Mouse (Mus musculus): ENCODE results near the gene Dctd. TPM values are rescaled to one million over a fixed set of nuclear protein-coding genes. Genes with fewer than 3 reads are reported as not detected.
A peak's percentile ranks its signal among the peaks of the same experiment; 100 is the strongest.

Gene Dctd
- polyA plus RNA-seq, 1 experiment from 2014 or later: 27.2 TPM

- peak overlapping the region; percentile 75 for H3K4me3 ChIP-seq
- H3K27me3 ChIP-seq (replicated peaks): no peaks in the 10 kb centered on the region
- H3K9ac ChIP-seq: peak overlapping the region; percentile 84
- peak overlapping the region; percentile 87 for H3K4me2 ChIP-seq
- H3K4me1 ChIP-seq: peaks cover 10% of the 10 kb centered on the region
- H3K36me3 ChIP-seq: peaks cover 26% of the 10 kb centered on the region
- H3K27ac ChIP-seq (replicated peaks): peak overlapping the region; percentile 48
- H3K9me3 ChIP-seq: 0 out of 2 replicates have a peak, but pooled peaks cover 4% of the 10 kb centered on the region
- WGBS: under 1% methylated on average over 58 of the region's 61 CpGs
- peak; percentile 70; the same call in 1 of the 2 replicates for ATAC-seq (ENCODE audit: extremely low read depth, insufficient number of reproducible peaks, low FRiP score, low TSS enrichment)
These were observed 11.2 kb downstream of the Dctd start for GRCm38 (mm10) chr8:48109856-48110780.

GRCm38 (mm10) chr8:48114591-48114990 is 15.7 kb downstream of the Dctd start:
- Histone ChIP-seq H3K36me3 (peaks cover 71% of the 10 kb centered on the region), H3K4me1 (peaks cover 4% of the 10 kb centered on the region), H3K9ac (no peak overlapping the region), H3K27me3 (replicated peaks) (no peaks in the 10 kb centered on the region), H3K9me3 (peaks cover 18% of the 10 kb centered on the region; the same call in 1 of the 2 replicates), H3K27ac (replicated peaks) (no peak overlapping the region), H3K4me2 (no peak overlapping the region), H3K4me3 (no peak overlapping the region)
- no peak for ATAC-seq (ENCODE audit: extremely low read depth, insufficient number of reproducible peaks, low FRiP score, low TSS enrichment)
- whole genome bisulfite sequencing: 55% methylated on average over 6 of the region's 6 CpGs

- no peak overlapping the region for H3K27ac ChIP-seq (replicated peaks)
- no peak overlapping the region for H3K4me3 ChIP-seq
- WGBS: 90% methylated on average over 1 of the region's 1 CpGs
- H3K27me3 ChIP-seq (replicated peaks): no peaks in the 10 kb centered on the region
- no peak for ATAC-seq (ENCODE audit: extremely low read depth, insufficient number of reproducible peaks, low FRiP score, low TSS enrichment)
- no peak overlapping the region for H3K4me2 ChIP-seq
- H3K9ac ChIP-seq: no peak overlapping the region
- H3K4me1 ChIP-seq: peaks cover 15% of the 10 kb centered on the region
- peaks cover 16% of the 10 kb centered on the region; the same call in 1 of the 2 replicates for H3K9me3 ChIP-seq
- H3K36me3 ChIP-seq: peaks cover 49% of the 10 kb centered on the region
These were observed 24.1 kb downstream of the Dctd start for GRCm38 (mm10) chr8:48122991-48123390.

GRCm38 (mm10) chr8:48124857-48125256 is 26.0 kb downstream of the Dctd start:
- Histone ChIP-seq H3K4me1 (peaks cover 15% of the 10 kb centered on the region), H3K27me3 (replicated peaks) (no peaks in the 10 kb centered on the region), H3K9me3 (no peaks in the 10 kb centered on the region), H3K4me2 (no peak overlapping the region), H3K9ac (no peak overlapping the region), H3K27ac (replicated peaks) (no peak overlapping the region), H3K36me3 (peaks cover 49% of the 10 kb centered on the region), H3K4me3 (no peak overlapping the region)
- ATAC-seq (ENCODE audit: extremely low read depth, insufficient number of reproducible peaks, low FRiP score, low TSS enrichment): no peak
- 91% methylated on average over 8 of the region's 8 CpGs for WGBS

GRCm38 (mm10) chr8:48126954-48127353 is 28.1 kb downstream of the Dctd start:
- ATAC-seq (ENCODE audit: extremely low read depth, insufficient number of reproducible peaks, low FRiP score, low TSS enrichment): no peak
- Histone ChIP-seq H3K36me3 (peaks cover 56% of the 10 kb centered on the region), H3K4me2 (no peak overlapping the region), H3K27me3 (replicated peaks) (no peaks in the 10 kb centered on the region), H3K4me3 (no peak overlapping the region), H3K27ac (replicated peaks) (no peak overlapping the region), H3K4me1 (peaks cover 15% of the 10 kb centered on the region), H3K9ac (no peak overlapping the region), H3K9me3 (no peaks in the 10 kb centered on the region)
- 76% methylated on average over 13 of the region's 13 CpGs for WGBS

- no peak overlapping the region for H3K9ac ChIP-seq
- no peak overlapping the region for H3K27ac ChIP-seq (replicated peaks)
- no peak overlapping the region for H3K4me2 ChIP-seq
- WGBS: 83% methylated on average over 8 of the region's 8 CpGs
- no peaks in the 10 kb centered on the region for H3K9me3 ChIP-seq
- no peak overlapping the region for H3K4me3 ChIP-seq
- H3K4me1 ChIP-seq: peaks cover 12% of the 10 kb centered on the region
- no peak for ATAC-seq (ENCODE audit: extremely low read depth, insufficient number of reproducible peaks, low FRiP score, low TSS enrichment)
- H3K27me3 ChIP-seq (replicated peaks): no peaks in the 10 kb centered on the region
- peaks cover 67% of the 10 kb centered on the region for H3K36me3 ChIP-seq
These were observed 31.4 kb downstream of the Dctd start for GRCm38 (mm10) chr8:48130266-48130665.

- Histone ChIP-seq H3K4me2 (no peak overlapping the region), H3K4me1 (0 out of 2 replicates have a peak, but pooled peaks cover 3% of the 10 kb centered on the region), H3K9ac (no peak overlapping the region), H3K27ac (replicated peaks) (no peak overlapping the region), H3K4me3 (no peak overlapping the region), H3K9me3 (no peaks in the 10 kb centered on the region), H3K27me3 (replicated peaks) (no peaks in the 10 kb centered on the region), H3K36me3 (peaks cover 75% of the 10 kb centered on the region)
- ATAC-seq (ENCODE audit: extremely low read depth, insufficient number of reproducible peaks, low FRiP score, low TSS enrichment): no peak
- 80% methylated on average over 5 of the region's 5 CpGs for WGBS
These were observed 34.4 kb downstream of the Dctd start for GRCm38 (mm10) chr8:48133321-48133720.

GRCm38 (mm10) chr8:48136804-48137650 is 38.1 kb downstream of the Dctd start:
- no peak for ATAC-seq (ENCODE audit: extremely low read depth, insufficient number of reproducible peaks, low FRiP score, low TSS enrichment)
- no peak overlapping the region for H3K4me3 ChIP-seq
- no peak overlapping the region for H3K9ac ChIP-seq
- no peak overlapping the region for H3K4me2 ChIP-seq
- WGBS: 75% methylated on average over 30 of the region's 30 CpGs
- no peak overlapping the region for H3K27ac ChIP-seq (replicated peaks)
- no peaks in the 10 kb centered on the region for H3K27me3 ChIP-seq (replicated peaks)
- H3K9me3 ChIP-seq: no peaks in the 10 kb centered on the region
- H3K36me3 ChIP-seq: peaks cover 75% of the 10 kb centered on the region
- H3K4me1 ChIP-seq: 0 out of 2 replicates have a peak, but pooled peaks cover 3% of the 10 kb centered on the region

GRCm38 (mm10) chr8:48137651-48137937 is 38.7 kb downstream of the Dctd start:
- Histone ChIP-seq H3K4me2 (no peak overlapping the region), H3K4me1 (0 out of 2 replicates have a peak, but pooled peaks cover 3% of the 10 kb centered on the region), H3K4me3 (no peak overlapping the region), H3K27ac (replicated peaks) (no peak overlapping the region), H3K27me3 (replicated peaks) (no peaks in the 10 kb centered on the region), H3K9ac (no peak overlapping the region), H3K9me3 (no peaks in the 10 kb centered on the region), H3K36me3 (peaks cover 76% of the 10 kb centered on the region)
- ATAC-seq (ENCODE audit: extremely low read depth, insufficient number of reproducible peaks, low FRiP score, low TSS enrichment): no peak
- WGBS: 86% methylated on average over 3 of the region's 3 CpGs

GRCm38 (mm10) chr8:48141023-48141422 is 42.1 kb downstream of the Dctd start:
- H3K27me3 ChIP-seq (replicated peaks): no peaks in the 10 kb centered on the region
- H3K27ac ChIP-seq (replicated peaks): no peak overlapping the region
- no peak overlapping the region for H3K9ac ChIP-seq
- H3K4me2 ChIP-seq: no peak overlapping the region
- H3K4me3 ChIP-seq: no peak overlapping the region
- WGBS: 84% methylated on average over 5 of the region's 5 CpGs
- H3K36me3 ChIP-seq: peaks cover 52% of the 10 kb centered on the region
- H3K4me1 ChIP-seq: 0 out of 2 replicates have a peak, but pooled peaks cover 3% of the 10 kb centered on the region
- ATAC-seq (ENCODE audit: extremely low read depth, insufficient number of reproducible peaks, low FRiP score, low TSS enrichment): no peak
- H3K9me3 ChIP-seq: no peaks in the 10 kb centered on the region

- H3K9me3 ChIP-seq: peaks cover 17% of the 10 kb centered on the region
- H3K9ac ChIP-seq: no peak overlapping the region
- H3K4me1 ChIP-seq: no peaks in the 10 kb centered on the region
- no peak overlapping the region for H3K4me3 ChIP-seq
- 75% methylated on average over 5 of the region's 5 CpGs for WGBS
- H3K36me3 ChIP-seq: peaks cover 16% of the 10 kb centered on the region
- H3K27me3 ChIP-seq (replicated peaks): no peaks in the 10 kb centered on the region
- no peak overlapping the region for H3K4me2 ChIP-seq
- ATAC-seq (ENCODE audit: extremely low read depth, insufficient number of reproducible peaks, low FRiP score, low TSS enrichment): no peak
- no peak overlapping the region for H3K27ac ChIP-seq (replicated peaks)
These were observed 46.9 kb downstream of the Dctd start for GRCm38 (mm10) chr8:48145766-48146165.
